Mouse (Mus musculus) hematopoietic stem cell, adult 5-6 weeks (primary cell): ENCODE data around the gene Tnni1. TPM values are rescaled to one million over a fixed set of nuclear protein-coding genes. Genes with fewer than 3 reads are reported as not detected.

Source experiments
- ATAC-seq, 2 experiments: fragments of 125-278 bp in 1 of 2; replicated peaks in 1 of 2; 2 replicates each; pipeline ENCODE4 v1.8.0; 2016 to 2017; ENCODE audit warnings: inconsistent platforms in 2 of 2, mild to moderate bottlenecking in 2 of 2, moderate number of reproducible peaks in 2 of 2, low read depth in 1 of 2, moderate TSS enrichment in 1 of 2; ENCODE audit not compliant: low FRiP score in 2 of 2, poor library complexity in 2 of 2, severe bottlenecking in 2 of 2, insufficient read depth in 1 of 2, low TSS enrichment in 1 of 2
- total RNA-seq: library from RNA; stranded (forward); fragments of 172-1452, 232-1000 nt; gene quantifications from 2 replicates; pipeline ENCODE4 v1.2.3, GENCODE M21; 2017

Gene Tnni1
- total RNA-seq, 1 experiment from 2014 or later: not detected

- peak; percentile 28 to 37; a peak in 2 of 4 replicates for ATAC-seq
Measured at GRCm38 (mm10) chr1:135793370-135794215, 14.4 kb downstream of the Tnni1 start.

DNA sequence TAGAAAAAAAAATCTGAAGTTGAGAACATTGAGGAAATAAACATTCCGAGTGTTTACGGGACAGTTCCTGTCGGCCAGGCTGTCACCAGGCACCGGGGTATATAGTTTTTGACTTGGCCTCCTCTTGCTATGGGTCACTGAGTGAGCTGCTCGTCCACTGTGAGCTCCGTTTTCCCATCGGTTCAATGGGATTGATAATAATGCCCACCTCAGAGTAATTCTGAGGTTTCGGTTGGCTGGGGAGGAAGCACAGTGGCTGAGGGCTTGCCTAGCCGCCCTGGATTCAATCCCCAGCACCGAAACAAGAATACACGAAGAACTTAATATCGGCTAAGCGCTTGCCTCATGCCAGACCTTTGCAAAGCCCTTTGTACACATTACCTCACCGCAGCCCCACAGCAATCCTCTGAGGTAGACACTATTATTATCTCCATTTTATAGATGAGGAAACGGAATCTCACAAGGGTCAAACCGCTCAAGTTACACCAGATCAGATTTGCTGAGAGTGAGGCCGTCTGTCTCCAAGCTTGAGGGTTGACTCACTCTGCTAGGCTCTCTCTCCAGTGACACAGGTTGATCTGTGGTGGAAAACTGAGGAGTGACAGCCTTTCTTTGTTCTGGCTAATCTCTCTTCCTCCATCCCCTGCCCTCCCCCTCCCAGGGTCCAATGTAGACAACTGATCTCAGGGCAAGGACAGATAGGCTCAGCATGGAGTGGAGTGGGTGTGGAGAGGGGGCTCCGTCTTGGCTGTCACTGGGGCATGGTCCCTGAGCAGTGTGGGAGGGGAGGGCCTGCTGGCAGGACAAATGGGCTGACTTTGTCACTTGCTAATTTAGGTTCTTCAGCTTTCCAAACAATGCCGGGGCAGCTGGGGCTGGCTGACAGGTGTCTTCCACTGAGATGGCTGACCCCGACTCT lies 15.2 kb downstream of the Tnni1 start:
- ATAC-seq: no peak; a peak in 1 of 4 replicates

GRCm38 (mm10) chr1:135798492-135798891 lies 19.3 kb downstream of the Tnni1 start:
- no peak for ATAC-seq

DNA sequence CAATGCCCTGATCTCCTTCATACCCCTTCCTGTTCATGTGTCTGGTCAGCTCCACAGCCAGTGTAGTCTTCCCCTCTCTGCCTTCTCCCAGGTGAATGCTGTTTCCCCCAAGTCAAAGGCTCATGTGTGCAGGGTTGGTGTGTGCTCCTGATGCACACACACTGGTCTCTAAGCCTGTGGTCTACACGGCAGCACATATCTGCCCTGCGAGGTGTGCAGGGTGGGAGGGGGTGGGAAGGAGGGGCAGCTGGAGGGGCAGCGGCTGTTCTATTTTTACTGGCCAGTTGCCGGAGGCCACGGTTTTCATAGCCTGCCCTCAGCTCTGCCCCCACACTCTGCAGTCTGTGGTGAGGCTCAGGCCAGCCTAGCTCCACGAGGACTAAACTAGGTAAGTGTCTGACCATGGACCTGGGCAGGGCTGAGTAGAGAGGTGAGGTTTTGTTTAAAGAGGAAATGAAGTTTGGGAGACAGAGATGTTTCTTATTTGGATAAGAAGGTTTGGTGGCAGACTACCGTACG lies 19.9 kb downstream of the Tnni1 start:
- ATAC-seq: no peak

DNA sequence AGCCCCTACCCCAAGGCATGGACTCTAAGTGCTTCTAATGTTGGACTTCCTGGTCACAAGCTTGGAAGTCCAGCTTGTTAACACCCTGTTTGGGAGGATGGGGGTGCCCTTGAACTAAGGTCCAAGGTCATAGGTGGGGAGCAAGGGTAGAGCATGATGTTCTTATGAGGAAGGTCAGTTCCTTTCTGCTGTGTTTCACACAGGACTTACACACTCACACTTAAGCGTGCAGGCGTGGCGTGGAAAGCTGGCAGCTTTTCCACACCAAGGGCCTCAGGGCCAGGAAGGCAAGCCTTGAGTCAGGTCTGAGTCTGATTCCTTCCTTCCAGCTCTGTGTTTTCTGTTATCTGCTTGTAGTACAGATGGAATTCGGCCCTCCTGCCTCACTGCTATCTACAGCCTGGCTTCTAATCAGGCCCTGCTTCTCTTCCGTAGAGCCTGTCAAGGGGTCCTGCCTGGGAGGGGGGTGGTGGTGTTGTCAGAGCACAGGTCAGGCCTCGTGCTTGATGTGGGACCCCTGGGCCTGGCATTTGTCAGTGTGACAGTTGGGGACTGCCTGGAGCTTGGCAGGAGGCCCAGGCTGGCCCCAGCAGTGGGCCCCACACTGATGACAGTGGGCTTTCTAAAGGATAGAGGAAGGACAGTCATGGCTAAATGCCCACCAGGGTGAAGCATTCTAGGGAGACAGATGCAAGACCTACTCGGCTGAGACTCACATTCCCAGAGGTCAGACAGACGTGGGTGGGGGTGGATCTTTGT lies 21.1 kb downstream of the Tnni1 start:
- ATAC-seq: no peak

DNA sequence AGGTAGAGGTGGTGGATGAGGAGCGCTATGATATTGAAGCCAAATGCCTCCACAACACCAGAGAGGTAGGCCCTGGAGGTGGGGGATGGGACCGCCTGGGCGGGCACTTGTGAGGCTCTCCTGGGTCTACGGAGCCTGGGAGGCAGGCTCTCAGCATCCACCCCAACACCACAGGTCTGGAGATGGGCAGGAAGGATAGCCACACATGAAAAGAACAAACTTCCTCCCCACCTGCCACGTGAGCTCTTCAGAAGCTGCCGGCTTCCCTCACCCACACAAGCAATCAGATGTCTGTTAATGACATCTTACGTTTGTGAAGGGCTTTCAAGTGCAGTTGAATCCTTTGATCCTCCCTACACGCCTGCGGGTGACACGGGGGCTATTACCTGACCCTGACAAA lies 28.3 kb downstream of the Tnni1 start:
- no peak for ATAC-seq

- ATAC-seq: no peak
Measured at GRCm38 (mm10) chr1:135810180-135810579, 30.9 kb downstream of the Tnni1 start.

- peak; percentile 81 to 83 for ATAC-seq
Measured at GRCm38 (mm10) chr1:135811016-135811646, 31.9 kb downstream of the Tnni1 start.

- no peak for ATAC-seq
Measured at GRCm38 (mm10) chr1:135812205-135812604, 33.0 kb downstream of the Tnni1 start.

DNA sequence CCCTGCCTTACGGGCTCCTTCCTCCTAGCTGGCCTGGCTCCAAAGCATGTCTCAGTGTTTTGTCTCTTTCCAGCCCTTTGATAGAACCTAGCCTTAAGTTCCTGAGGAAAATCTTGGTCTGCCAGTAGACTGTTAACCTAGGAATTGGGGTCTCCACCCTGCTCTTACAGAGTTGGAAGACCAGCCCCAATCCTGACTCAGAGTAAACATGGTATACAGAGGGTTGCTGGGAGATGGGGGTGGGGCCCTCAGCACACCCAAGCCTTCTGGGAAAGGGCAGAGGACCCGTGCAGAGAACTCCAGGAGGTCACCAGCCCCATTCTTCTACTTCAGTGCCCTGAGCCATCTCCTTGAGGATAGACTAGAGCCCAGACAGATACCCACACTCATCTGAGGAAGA lies 33.4 kb downstream of the Tnni1 start:
- ATAC-seq: no peak

GRCm38 (mm10) chr1:135813071-135813470 lies 33.8 kb downstream of the Tnni1 start:
- ATAC-seq: no peak

GRCm38 (mm10) chr1:135813687-135814395 lies 34.6 kb downstream of the Tnni1 start:
- peak; percentile 51 to 59 for ATAC-seq

DNA sequence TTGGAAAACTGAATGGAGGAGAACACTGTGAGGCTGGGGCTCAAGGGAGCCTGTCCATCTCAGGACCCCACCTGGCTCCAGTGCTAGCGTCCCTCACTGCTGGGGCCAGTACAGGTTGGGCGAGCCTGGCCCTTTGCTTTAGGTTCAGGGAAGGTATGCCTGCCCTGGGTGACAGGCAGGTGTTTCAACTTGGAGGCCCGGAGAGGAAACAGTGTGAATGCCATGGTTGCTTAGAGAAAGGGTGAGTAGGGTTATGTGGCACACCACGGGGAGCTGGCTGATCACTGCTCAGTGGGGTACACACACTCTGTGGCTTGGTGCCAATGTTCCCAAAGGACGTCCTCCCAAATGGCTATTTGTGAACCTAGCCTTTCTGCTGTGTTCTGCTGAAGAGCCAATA lies 35.3 kb downstream of the Tnni1 start:
- no peak for ATAC-seq

GRCm38 (mm10) chr1:135817595-135817994 lies 38.4 kb downstream of the Tnni1 start:
- no peak for ATAC-seq

DNA sequence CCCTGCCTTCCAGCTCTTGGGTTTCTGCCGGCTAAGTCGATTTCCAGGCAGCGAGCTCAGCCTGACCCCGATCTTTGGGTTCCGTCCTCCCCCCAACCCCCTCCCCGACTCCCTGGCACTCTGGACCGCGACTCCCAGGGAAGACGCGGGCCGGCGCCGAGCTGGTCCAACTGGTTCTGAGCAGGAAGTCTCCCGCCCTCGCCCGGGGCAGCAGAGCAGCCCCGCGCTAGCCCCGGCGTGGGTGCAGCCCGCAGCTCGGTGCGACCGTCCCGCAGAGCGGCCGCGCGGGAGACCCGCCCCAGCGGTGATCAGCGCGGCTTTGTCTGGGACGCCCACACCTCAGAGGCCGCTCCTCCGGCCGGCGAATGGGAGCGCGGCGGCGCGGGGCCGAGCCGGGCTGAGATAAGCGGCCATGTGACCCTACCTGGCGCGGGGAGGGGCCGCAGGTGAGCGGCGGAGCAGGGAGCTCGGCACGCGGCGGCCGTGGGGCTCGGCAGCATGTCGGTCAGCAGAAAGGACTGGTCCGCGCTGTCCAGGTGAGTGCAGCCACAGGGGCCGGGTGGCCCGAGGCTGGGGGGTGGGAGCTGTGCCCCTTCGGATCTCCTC lies 39.4 kb downstream of the Tnni1 start, which contains the start of gene Lad1:
Gene Lad1, plus strand, starts transcription at position 118 of the 606 bp plus-strand sequence.
- ATAC-seq: no peak

- no peak for ATAC-seq
Measured at GRCm38 (mm10) chr1:135820071-135820470, 40.8 kb downstream of the Tnni1 start.
